Mouse (Mus musculus) testis, adult 2 months (tissue): ENCODE measurements at regions not wholly inside any gene's neighbourhood (a gene's known extent, or its start where the extent isn't known, plus 50 kb on each side); places are given as distances from the start of the nearest gene placed in this dataset.

Experiments used
- H3K27ac ChIP-seq: fragments of 200-500 bp; 2 replicates; pipeline ENCODE4 v1.5.1; 2012; ENCODE audit warnings: low read depth, low read length; ENCODE audit not compliant: control insufficient read depth, insufficient read depth
- H3K27me3 ChIP-seq: fragments of 200-500 bp; 2 replicates; pipeline ENCODE4 v1.6.1; 2012; ENCODE audit warnings: mild to moderate bottlenecking, low read length, moderate library complexity; ENCODE audit not compliant: control insufficient read depth, insufficient read depth
- H3K36me3 ChIP-seq: fragments of 200-500 bp; 2 replicates; pipeline ENCODE4 v1.6.1; 2012; ENCODE audit warnings: mild to moderate bottlenecking, low read length; ENCODE audit not compliant: control insufficient read depth, insufficient read depth
- H3K4me1 ChIP-seq: fragments of 200-500 bp; 2 replicates; pipeline ENCODE4 v1.6.1; 2012; ENCODE audit warnings: low read length; ENCODE audit not compliant: control insufficient read depth, insufficient read depth
- H3K4me3 ChIP-seq: fragments of 200-500 bp; 2 replicates; pipeline ENCODE4 v1.5.1; 2012; ENCODE audit warnings: low read depth, mild to moderate bottlenecking, low read length, moderate library complexity, mixed read lengths; ENCODE audit not compliant: control insufficient read depth
- CTCF ChIP-seq: fragments of 200-500 bp; IDR thresholded peaks from 2 replicates; pipeline ENCODE4 v1.5.1; 2012; ENCODE audit warnings: low read depth, mild to moderate bottlenecking, inconsistent platforms, low read length, moderate library complexity; ENCODE audit not compliant: control insufficient read depth, insufficient read depth, insufficient replicate concordance
- POLR2A ChIP-seq: fragments of 200-500 bp; IDR thresholded peaks from 2 replicates; pipeline ENCODE4 v1.6.1; 2012; ENCODE audit warnings: low read depth, mild to moderate bottlenecking, inconsistent platforms, low read length, moderate library complexity; ENCODE audit not compliant: control insufficient read depth

DNA sequence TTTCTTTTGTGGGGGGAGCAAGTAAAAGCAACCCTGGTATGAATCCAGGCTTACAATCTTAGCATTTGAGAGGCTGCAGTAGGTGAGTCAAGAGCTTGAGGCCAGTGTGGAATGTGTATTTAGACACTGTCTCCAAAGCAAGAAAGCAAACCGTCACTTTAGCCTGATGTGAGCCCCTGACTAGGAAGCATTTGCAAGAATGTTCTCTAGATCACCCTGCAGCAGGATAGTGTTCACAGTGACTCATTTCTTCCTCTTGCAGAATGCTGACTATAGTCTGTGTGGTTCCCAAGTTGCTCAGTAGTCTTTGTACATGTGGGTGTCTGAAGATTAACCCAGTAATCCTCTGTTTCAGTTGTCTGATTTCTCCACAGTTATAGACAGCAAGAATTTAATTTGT, 88.7 kb upstream of the Nectin3 start:
- H3K27ac ChIP-seq: no peak overlapping the region
- TF ChIP-seq CTCF (no peak), POLR2A (no peak)
- no peaks in the 10 kb centered on the region for H3K27me3 ChIP-seq
- H3K36me3 ChIP-seq: no peaks in the 10 kb centered on the region
- no peak overlapping the region for H3K4me3 ChIP-seq
- H3K4me1 ChIP-seq: no peaks in the 10 kb centered on the region

DNA sequence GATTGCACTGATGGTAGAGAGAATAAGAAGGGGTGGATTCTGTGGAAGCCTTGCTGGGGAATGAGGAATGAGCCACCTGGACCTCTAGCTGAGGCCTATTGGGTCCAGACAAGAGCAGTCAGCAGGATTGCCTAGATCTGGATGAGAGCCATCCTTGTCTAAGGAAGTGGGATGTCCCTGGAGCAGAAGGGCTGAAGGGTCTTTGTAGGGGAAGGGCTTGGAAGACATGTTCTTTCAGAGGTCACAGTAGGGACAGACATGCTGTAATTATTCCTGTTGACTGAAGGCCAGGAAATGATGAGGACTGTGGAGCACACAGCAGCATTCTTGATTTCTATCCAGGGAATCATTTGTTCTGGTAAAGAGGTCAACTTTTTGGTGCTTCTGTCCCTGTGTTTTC, 86.2 kb upstream of the Nectin3 start:
- Histone ChIP-seq H3K27ac (no peak overlapping the region), H3K36me3 (no peaks in the 10 kb centered on the region), H3K4me1 (no peaks in the 10 kb centered on the region), H3K27me3 (no peaks in the 10 kb centered on the region), H3K4me3 (no peak overlapping the region)
- TF ChIP-seq CTCF (no peak), POLR2A (no peak)

DNA sequence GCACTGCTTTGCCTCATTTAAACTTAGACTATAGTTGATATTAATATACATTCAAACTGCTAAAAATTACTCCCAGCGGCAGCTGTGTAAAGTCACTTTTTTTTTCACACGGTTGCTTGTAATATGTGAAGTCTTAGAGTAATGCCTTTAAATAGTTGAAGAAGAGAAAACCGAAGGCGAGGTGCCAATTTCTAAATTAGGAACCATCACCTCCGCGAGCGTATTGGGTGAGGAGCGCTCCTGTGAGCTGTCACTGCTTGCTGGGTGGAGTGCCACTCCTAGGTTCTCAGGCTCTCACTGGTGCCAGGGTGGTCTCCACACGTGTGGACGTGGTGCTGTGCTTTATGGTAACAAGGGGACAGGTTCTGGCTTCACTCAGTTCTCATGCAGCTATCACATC, 82.8 kb upstream of the Nectin3 start:
- Histone ChIP-seq H3K27ac (no peak overlapping the region), H3K4me3 (no peak overlapping the region), H3K27me3 (no peaks in the 10 kb centered on the region), H3K36me3 (no peaks in the 10 kb centered on the region), H3K4me1 (no peaks in the 10 kb centered on the region)
- TF ChIP-seq POLR2A (no peak), CTCF (no peak)

DNA sequence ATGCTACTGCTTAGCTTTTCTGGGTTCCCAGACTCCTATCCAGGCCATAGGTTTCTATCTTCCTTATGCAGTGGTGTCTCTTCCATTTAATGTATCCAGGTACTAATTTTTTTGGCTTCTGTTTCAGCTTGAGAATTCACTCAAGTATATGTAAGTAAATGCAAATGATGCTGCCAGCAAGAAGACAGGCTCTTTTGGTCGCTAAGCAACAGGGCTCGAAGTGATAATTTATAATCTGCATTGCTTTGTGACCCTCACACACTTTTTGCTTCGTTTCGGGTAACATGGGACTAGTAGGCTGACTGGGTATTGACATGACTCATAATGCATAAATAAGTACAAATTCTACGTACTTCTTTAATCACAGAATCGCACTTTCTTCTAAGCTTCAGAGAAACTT, 75.9 kb upstream of the Nectin3 start:
- Histone ChIP-seq H3K27me3 (no peaks in the 10 kb centered on the region), H3K36me3 (no peaks in the 10 kb centered on the region), H3K4me3 (no peak overlapping the region), H3K27ac (no peak overlapping the region), H3K4me1 (no peaks in the 10 kb centered on the region)
- TF ChIP-seq POLR2A (no peak), CTCF (no peak)

DNA sequence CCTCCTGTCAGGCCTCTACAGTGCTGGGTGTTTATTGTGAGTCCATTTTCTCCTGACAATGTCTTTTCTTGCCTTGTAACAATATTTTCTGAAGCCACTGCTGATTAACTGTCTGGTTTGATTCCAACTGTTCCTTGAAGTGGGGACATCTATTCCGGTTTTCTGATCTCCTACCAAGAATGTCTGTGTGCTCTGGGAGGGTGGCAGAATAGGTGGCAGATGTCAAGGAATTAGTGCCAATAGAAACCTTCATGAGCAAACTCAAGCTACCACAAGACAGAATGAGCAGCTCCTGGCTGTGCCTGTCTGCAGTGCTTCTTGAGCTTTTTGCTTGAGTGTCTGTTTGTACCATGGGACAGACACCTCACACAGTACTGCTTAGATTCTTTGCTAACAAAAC, 69.1 kb upstream of the Nectin3 start:
- TF ChIP-seq CTCF (no peak), POLR2A (no peak)

DNA sequence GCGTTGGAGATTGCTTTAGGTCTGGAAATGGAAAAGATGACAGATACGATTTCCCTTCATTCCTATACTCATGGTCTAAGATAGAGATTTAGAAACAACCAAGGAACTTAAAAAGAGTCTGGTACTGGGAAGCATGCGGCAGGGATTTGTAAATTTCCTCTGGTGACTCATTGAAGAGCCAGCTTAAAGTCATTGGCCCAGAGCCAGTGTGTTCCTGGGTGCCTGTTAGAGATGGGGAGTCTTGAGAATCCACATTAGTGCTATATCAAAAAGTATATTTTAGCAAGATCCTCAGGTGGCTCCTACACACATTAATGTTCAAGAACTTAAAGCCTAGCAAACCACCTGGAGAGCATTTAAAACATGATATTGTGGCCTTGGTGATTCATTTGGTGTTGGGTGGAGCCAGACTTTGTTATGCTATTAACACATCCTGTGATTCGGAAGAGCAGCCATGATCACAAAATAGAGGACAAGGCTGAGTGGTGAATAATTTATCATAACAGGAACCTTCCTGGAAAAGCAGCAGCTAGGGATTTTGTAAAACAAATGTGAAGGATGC, 67.8 kb upstream of the Nectin3 start:
- Histone ChIP-seq H3K4me1 (no peaks in the 10 kb centered on the region), H3K27me3 (no peaks in the 10 kb centered on the region), H3K36me3 (no peaks in the 10 kb centered on the region), H3K27ac (no peak overlapping the region), H3K4me3 (no peak overlapping the region)
- no peak for TF ChIP-seq POLR2A
- no peak for TF ChIP-seq CTCF

More for the DNA sequence above, 69.1 kb upstream of the Nectin3 start:
- Histone ChIP-seq H3K36me3 (no peaks in the 10 kb centered on the region), H3K27ac (no peak overlapping the region), H3K4me3 (no peak overlapping the region), H3K27me3 (no peaks in the 10 kb centered on the region), H3K4me1 (no peaks in the 10 kb centered on the region)

DNA sequence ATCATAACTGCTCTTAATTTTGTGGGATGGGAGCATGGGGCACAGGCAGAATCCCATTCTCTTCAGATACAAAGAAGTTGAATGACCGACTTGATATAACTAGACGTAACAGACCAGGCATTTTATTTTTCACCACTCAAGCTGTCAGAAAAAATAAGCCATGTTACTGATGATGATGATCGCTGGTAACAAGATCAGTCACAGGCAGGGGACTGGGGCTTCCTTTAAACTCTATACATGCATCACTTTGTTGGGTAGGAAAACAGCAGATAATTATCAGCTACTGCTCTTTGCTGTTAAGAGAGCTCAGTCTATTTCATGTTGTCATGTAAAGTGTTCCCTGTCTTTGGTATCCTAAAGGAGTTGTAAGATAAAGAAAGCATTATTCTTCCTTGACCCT, 59.0 kb upstream of the Nectin3 start:
- H3K27ac ChIP-seq: no peak overlapping the region
- H3K4me1 ChIP-seq: peaks cover 4% of the 10 kb centered on the region; the same call in 1 of the 2 replicates
- no peak for TF ChIP-seq POLR2A
- no peaks in the 10 kb centered on the region for H3K36me3 ChIP-seq
- no peaks in the 10 kb centered on the region for H3K27me3 ChIP-seq
- H3K4me3 ChIP-seq: no peak overlapping the region

DNA sequence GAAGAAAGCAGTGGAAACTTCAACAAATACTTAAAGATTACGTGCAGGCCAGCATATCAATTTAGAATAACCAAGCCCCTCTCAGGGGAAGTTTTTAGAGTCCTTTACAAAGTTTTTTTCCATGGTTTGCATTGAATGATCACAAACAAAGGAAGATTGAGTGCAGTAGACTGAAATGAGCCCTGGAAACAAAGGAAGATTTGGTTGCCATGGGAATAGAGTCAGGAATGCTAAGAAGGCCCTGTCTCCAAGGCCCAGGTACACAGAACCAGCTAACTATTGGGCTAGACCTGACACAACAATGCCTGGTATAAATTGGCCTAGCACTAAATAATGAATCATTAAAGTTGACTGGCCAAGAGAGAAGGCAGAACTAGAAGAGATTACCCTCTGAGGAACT, 49.9 kb upstream of the Nectin3 start:
- no peak overlapping the region for H3K27ac ChIP-seq
- no peaks in the 10 kb centered on the region for H3K27me3 ChIP-seq
- peak overlapping the region; percentile 10; the same call in 1 of the 2 replicates for H3K4me3 ChIP-seq
- H3K4me1 ChIP-seq: no peaks in the 10 kb centered on the region
- H3K36me3 ChIP-seq: no peaks in the 10 kb centered on the region
- TF ChIP-seq CTCF (no peak), POLR2A (no peak)
